Mouse (Mus musculus) stomach, postnatal 0 days (tissue): ENCODE data around the gene Cic. TPM values are rescaled to one million over a fixed set of nuclear protein-coding genes. Genes with fewer than 3 reads are reported as not detected.
A peak's percentile ranks its signal among the peaks of the same experiment; 100 is the strongest.

ENCODE experiments used
- ATAC-seq: fragments of 200-750 bp; cut with Nextera tagmentation; 2 replicates; pipeline ENCODE4 v1.8.0; 2017; ENCODE audit not compliant: low FRiP score, low TSS enrichment
- DNase-seq: peaks from one replicate; pipeline ENCODE4 v3.0.0-alpha.2; 2016; ENCODE audit warnings: low spot score
- H3K27ac ChIP-seq: fragments of 300-500 bp; sonication (generic); replicated peaks from 2 replicates; pipeline ENCODE4 v1.5.1; 2014; ENCODE audit warnings: mild to moderate bottlenecking, control low read depth
- H3K27me3 ChIP-seq: fragments of 300-500 bp; sonication (generic); 2 replicates; pipeline ENCODE4 v1.6.1; 2014; ENCODE audit warnings: low read length; ENCODE audit not compliant: control insufficient read depth, insufficient read depth
- H3K36me3 ChIP-seq: fragments of 300-500 bp; sonication (generic); 2 replicates; pipeline ENCODE4 v1.6.1; 2014; ENCODE audit warnings: low read length, mixed read lengths; ENCODE audit not compliant: control insufficient read depth, insufficient read depth
- H3K4me1 ChIP-seq: fragments of 300-500 bp; sonication (generic); replicated peaks from 2 replicates; pipeline ENCODE4 v1.6.1; 2014; ENCODE audit warnings: antibody characterized with exemption; ENCODE audit not compliant: control insufficient read depth, insufficient read depth
- H3K4me2 ChIP-seq: fragments of 300-500 bp; sonication (generic); replicated peaks from 2 replicates; pipeline ENCODE4 v1.6.1; 2014; ENCODE audit warnings: low read depth, mild to moderate bottlenecking, control low read depth, moderate library complexity
- H3K4me3 ChIP-seq: fragments of 300-500 bp; sonication (generic); 2 replicates; pipeline ENCODE4 v1.5.1; 2014; ENCODE audit warnings: low read depth, low read length, control low read depth
- H3K9ac ChIP-seq: fragments of 300-500 bp; sonication (generic); 2 replicates; pipeline ENCODE4 v1.6.1; 2014; ENCODE audit warnings: mild to moderate bottlenecking, low read length, control low read depth, mixed read lengths
- H3K9me3 ChIP-seq: fragments of 300-500 bp; sonication (generic); 2 replicates; pipeline ENCODE4 v1.6.1; 2016; ENCODE audit warnings: low read length; ENCODE audit not compliant: control insufficient read depth
- CTCF ChIP-seq: IDR thresholded peaks from 2 replicates; pipeline ENCODE4 v1.5.1; 2016; ENCODE audit warnings: antibody characterized with exemption, low read depth, mild to moderate bottlenecking, moderate library complexity
- EP300 ChIP-seq: optimal IDR thresholded peaks from 2 replicates; pipeline ENCODE3; 2016; ENCODE audit warnings: antibody characterized with exemption
- WGBS: fragments of 180-500 bp; shearing (Covaris S2); extraction: QIAGEN DNeasy Blood & Tissue Kit; methylation state at CpG from one replicate; pipeline ENCODE4 v1.1.7; 2014; 5-methylcytosine and 5-hydroxymethylcytosine counted together
- polyA plus RNA-seq: library from polyadenylated mRNA; unstranded; fragments of >200 nt; fragmentation: Nextera tagmentation; extraction: Ambion mirVana; gene quantifications from 2 replicates; pipeline ENCODE4 v1.2.1, GENCODE M21; 2015

The Cic gene
- polyA plus RNA-seq, 1 experiment from 2014 or later: 15.9 TPM

DNA sequence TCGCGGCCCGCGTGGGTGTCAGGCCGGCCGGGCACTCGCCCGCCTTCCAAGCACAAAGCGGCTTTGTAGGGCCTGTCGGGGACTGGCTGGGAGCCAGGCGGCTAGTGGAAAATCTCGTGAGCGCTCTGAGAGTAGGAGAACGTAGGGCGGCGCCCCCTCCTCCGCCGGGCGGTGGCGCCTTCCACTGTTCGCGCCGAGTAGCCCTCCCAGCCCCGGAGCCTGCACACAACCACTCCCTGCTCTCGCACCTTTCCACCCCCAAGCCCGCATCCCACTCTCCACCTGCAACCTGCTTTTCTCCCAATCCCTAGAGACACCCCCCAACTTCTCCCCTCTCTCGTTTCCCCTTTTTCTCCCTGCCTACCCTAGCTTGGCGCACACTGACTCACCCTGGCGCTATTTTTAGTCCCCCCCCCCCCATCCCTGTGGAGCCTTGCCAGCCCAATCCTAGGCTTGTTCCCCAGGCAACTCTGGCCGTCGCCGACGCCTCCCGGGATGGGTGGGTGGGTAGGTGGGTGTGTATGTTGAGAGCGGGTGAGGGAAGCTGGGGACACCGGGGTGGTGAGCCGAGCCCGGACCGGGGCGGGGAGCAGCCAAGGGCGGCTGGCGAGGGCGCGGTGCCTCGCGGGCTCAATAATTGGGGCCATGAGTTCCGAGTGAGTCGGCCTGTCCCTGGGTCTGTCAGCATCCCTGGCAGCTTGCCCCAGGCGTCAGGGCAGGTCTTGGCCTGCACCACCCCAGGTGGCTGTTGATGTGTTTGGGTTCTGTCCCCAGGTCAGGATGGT lies 11.8 kb downstream of the Cic start:
- Histone ChIP-seq H3K4me3 (peak overlapping the region; percentile 58), H3K27ac (peak overlapping the region; percentile 98), H3K4me1 (peaks cover 21% of the 10 kb centered on the region), H3K4me2 (peak overlapping the region; percentile 88), H3K9me3 (no peaks in the 10 kb centered on the region), H3K27me3 (no peaks in the 10 kb centered on the region), H3K9ac (peak overlapping the region; percentile 76), H3K36me3 (no peaks in the 10 kb centered on the region)
- WGBS: under 1% methylated on average over 36 of the region's 49 CpGs
- TF ChIP-seq EP300 (peak; percentile 68), CTCF (peak; percentile 57)
- ATAC-seq (peak; percentile 41), DNase-seq (peak; percentile 89)

DNA sequence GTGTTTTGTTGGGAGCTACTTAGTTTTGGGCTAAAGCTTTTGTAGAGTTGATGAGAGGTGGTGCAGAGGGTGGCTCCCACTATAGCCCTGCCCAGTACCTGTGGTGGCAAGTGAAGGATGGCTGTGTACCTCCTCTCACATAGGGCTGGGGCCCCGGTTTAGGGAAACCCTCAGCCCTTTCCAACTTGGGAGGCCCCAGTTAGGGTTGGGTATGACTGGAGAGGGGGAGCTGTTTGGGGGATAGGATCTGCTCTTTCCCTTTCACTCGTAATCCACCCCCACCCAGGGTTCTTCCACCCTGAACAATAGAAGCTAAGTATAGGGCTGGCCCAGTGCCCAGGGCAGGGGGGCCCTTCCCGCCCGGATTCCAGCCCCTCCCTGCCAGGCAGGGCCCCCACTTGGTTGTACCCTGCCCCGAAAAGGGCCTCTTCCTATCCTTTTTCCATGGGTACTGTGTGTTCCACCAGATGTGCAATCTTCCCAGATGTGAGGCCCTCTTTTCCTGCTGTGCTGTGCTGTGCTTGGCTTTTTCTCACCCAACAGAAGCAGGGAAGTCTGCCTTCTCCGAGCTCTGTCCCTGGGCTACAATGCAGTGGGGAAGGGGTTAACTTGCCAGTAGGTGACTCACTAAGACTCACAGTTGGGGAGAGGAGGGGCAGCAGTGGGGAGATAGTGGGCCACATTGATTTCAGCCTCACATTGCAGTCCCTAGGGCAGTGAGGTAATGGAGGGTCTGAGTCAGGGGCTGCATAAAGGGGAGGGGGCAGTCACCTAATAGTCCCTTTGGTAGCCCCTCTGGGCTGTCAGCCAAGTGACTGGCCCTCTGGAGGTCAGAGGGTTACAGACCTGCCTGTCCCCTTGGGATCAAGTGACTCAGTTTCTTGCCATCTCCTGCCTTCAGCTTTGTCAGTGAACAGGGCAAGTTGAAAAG lies 12.6 kb downstream of the Cic start:
- H3K4me1 ChIP-seq: peaks cover 22% of the 10 kb centered on the region
- peak; percentile 68 for DNase-seq
- under 1% methylated on average over 6 of the region's 6 CpGs for WGBS
- peaks cover 5% of the 10 kb centered on the region; the same call in 1 of the 2 replicates for H3K36me3 ChIP-seq
- ATAC-seq: peak; percentile 12; the same call in 1 of the 2 replicates
- H3K27ac ChIP-seq: peak overlapping the region; percentile 98
- no peaks in the 10 kb centered on the region for H3K9me3 ChIP-seq
- peak overlapping the region; percentile 58 for H3K4me3 ChIP-seq
- peak overlapping the region; percentile 76 for H3K9ac ChIP-seq
- no peaks in the 10 kb centered on the region for H3K27me3 ChIP-seq
- H3K4me2 ChIP-seq: peak overlapping the region; percentile 88
- TF ChIP-seq EP300 (no peak), CTCF (peak; percentile 8; the same call in 1 of the 2 replicates)

DNA sequence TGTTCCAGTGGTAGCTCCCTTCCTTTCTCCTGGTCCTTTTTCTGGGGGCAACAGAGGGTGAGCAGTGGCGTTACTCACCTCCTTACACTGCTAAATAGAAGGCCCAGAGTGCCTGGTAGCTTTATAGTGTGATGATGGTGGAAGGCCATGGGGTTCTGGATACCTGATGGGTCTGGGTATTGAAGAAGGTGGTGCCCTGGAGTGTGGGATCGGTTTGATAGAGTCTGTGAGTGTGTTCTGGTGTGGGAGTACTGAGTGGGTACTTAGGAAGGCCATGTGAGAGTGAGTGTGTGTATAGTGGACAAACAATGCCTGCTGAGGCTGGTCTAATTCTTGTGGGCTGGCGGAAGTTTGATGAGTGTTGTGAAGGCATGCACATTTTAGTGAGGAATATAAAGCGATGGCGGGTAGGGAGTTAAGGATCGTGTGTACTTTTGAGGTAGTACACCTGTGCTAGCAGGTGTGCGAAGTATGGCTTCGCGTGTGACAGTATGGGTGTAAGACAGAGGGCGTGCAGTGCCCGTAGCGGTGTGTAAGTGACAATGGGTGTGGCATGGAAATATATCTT lies 13.7 kb downstream of the Cic start:
- WGBS: 7% methylated on average over 12 of the region's 12 CpGs
- no peaks in the 10 kb centered on the region for H3K9me3 ChIP-seq
- DNase-seq (no peak), ATAC-seq (peak; percentile 3; the same call in 1 of the 2 replicates)
- no peaks in the 10 kb centered on the region for H3K27me3 ChIP-seq
- TF ChIP-seq EP300: no peak
- TF ChIP-seq CTCF: no peak
- peaks cover 22% of the 10 kb centered on the region for H3K4me1 ChIP-seq
- peaks cover 14% of the 10 kb centered on the region for H3K36me3 ChIP-seq
- peak overlapping the region; percentile 71 for H3K4me3 ChIP-seq
- peak overlapping the region; percentile 88 for H3K4me2 ChIP-seq
- peak overlapping the region; percentile 98 for H3K27ac ChIP-seq
- peak overlapping the region; percentile 38; the same call in 1 of the 2 replicates for H3K9ac ChIP-seq

DNA sequence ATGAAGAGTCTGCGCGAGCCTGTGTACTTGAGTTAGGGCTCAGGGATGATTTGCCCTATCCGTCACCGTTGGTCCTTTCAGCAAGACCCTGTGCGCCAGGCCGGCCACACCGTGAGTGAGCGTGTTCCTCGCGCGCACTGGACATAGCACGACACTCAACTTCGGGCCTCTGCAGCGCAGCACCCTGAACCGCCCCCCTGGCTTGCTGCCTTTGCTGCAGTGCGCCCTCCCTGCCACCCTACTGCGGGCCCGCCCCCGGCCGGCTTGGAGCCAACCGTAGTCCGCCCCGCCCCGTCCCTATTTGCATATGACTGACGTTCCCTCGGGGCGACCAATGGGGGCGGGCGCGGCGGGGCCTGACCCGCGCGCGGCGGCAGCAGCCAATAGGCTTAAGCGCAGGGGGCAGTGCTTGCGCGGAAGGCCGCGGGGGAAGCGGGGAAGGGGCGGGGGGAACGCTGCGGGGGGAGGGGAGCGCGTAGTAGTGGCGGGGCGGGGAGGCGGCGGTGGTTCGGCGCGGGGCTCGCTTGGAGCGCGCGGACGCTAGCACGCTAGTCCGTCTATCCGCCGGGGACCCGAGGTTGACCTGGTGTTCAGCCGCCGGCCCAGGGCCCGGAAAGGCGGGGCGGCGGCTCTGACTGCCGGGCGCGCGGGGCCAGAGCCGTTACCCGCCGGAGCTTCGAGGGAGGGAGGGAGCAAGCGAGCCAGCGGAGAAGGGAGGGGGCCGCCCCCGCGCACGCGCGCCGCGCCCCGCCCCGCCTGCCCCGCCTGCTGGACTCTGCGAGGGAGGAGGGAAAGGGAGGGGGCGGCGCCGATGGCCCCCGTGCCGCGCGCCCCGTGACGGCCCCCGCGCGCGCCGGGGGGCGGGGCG lies 14.5 kb downstream of the Cic start:
- no peaks in the 10 kb centered on the region for H3K9me3 ChIP-seq
- DNase-seq (peak; percentile 99), ATAC-seq (peak; percentile 84)
- under 1% methylated on average over 55 of the region's 108 CpGs for WGBS
- peak overlapping the region; percentile 71 for H3K4me3 ChIP-seq
- H3K27me3 ChIP-seq: no peaks in the 10 kb centered on the region
- H3K27ac ChIP-seq: peak overlapping the region; percentile 98
- peak overlapping the region; percentile 88 for H3K4me2 ChIP-seq
- TF ChIP-seq EP300 (no peak), CTCF (peak; percentile 21)
- H3K36me3 ChIP-seq: peaks cover 21% of the 10 kb centered on the region
- peak overlapping the region; percentile 76 for H3K9ac ChIP-seq
- peaks cover 22% of the 10 kb centered on the region for H3K4me1 ChIP-seq

DNA sequence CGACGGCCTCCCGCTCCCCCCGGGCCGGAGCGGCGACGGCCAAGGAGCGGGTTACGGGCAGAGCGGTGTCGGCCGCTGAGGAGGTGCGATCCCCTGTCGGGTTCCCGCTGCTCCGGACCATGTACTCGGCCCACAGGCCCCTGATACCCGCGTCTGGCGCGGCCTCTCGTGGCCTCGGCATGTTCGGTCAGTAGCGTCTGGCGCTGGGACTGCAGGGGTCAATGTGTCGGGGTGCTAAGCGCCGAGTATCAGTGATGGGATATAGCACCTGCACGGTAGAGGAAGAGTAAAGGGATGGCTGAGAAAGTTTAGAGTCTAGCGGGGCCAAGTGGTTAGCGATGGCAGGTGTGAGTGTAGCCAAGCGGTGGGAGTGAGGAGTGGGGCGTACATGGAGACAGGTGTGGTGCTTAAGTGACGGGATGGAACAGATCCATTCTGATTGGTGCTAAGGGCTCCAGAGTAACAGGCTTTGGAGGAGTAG lies 15.3 kb downstream of the Cic start:
- TF ChIP-seq EP300: no peak
- TF ChIP-seq CTCF: peak; percentile 42
- Histone ChIP-seq H3K27me3 (no peaks in the 10 kb centered on the region), H3K4me1 (peaks cover 22% of the 10 kb centered on the region), H3K9me3 (no peaks in the 10 kb centered on the region), H3K4me3 (peak overlapping the region; percentile 71), H3K27ac (peak overlapping the region; percentile 95), H3K4me2 (peak overlapping the region; percentile 88), H3K9ac (peak overlapping the region; percentile 76), H3K36me3 (peaks cover 28% of the 10 kb centered on the region)
- peak; percentile 61 for DNase-seq
- no peak for ATAC-seq
- under 1% methylated on average over 33 of the region's 36 CpGs for WGBS
